Mouse (Mus musculus) heart, postnatal 0 days (tissue): ENCODE results near the gene S100a16.

Source experiments
- CTCF ChIP-seq: IDR thresholded peaks from 2 replicates; pipeline ENCODE4 v1.5.1; 2016; ENCODE audit warnings: antibody characterized with exemption, control low read depth, low read depth
- EP300 ChIP-seq: IDR thresholded peaks from 2 replicates; pipeline ENCODE4 v1.6.1; 2016; ENCODE audit warnings: antibody characterized with exemption, low read depth

- no peak for TF ChIP-seq CTCF
- no peak for TF ChIP-seq EP300
Observed at GRCm38 (mm10) chr3:90589390-90589789, 52.3 kb downstream of the S100a16 start.
